Mouse (Mus musculus): ENCODE results near the gene Kcnt2. TPM values are rescaled to one million over a fixed set of nuclear protein-coding genes. Genes with fewer than 3 reads are reported as not detected.

Gene Kcnt2
- total RNA-seq, 4 experiments from 2014 or later, result 0.29 to 0.54 (median 0.37) TPM

DNA sequence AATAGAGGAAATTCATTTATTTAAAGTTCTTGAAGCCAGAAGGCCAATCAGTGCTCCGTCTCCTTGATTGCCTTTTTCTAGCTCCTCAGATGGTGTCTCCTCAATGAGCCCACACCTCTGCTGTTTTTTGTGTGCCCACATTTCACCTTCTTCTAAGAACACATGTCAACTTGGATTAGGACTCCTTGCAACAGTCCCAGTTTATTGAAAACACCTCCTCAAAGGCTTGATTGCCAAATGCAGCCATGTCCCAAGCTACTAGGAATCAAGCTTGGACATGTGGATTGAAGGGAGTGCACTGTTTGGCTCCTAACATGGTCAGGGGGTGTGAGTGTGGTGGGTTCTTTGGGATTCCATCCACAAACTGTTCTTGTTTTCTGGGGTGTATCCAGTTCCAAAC, 245.4 kb downstream of the Kcnt2 start:
- DNase-seq (ENCODE audit: low spot score in 2 of 2), result no peak

DNA sequence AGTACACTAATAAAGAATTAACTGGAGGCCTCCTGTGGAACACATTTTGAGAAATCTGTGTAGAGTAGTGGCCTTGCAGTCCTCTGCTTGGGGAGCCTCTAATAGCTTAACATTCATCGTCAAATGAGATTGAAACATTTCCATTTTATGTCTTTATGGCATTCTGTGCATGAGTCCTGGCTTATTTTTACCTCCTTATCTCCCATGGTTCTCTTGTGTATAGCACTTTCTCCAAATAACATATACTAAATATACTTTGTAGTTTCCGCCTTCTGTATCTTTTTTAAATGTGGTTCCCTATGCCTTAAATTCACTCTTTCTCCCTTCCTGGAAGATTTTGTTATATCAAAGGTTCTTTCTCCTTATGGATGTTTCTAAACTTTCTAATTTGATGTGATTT, 246.3 kb downstream of the Kcnt2 start:
- no peak for DNase-seq (ENCODE audit: low spot score in 2 of 2)

- DNase-seq (ENCODE audit: low spot score in 2 of 2), result no peak
Measured at GRCm38 (mm10) chr1:140513451-140513850, 267.5 kb downstream of the Kcnt2 start.

DNA sequence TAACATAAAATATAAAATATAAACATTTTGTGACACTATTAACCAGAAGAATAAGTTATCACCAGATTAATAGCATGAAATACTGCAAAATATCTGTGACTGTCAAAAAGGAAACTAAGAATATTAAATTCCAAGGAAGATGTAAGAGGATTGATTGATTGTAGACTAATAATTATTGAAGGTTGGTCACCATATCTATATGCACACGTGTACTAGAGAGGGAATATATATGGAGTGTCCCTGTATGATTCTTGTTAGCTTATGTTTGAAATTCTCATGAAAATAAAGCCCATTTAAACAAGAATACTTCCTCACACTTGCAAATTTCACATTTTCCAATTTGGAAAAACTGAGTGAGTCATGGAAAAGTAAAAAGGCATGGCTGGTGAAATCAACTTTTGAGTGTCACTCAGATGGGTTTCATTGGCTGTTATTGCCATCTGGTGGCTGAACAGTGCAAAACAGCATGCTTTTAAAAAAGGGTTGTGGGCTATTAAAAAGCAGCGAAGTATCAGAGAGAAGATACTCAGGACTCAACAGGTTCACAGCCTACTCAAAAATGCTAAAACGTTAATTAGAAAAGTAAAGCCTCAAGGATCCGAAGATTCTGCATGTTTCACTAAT, 285.4 kb downstream of the Kcnt2 start:
- no peak for DNase-seq (ENCODE audit: low spot score in 2 of 2)

DNA sequence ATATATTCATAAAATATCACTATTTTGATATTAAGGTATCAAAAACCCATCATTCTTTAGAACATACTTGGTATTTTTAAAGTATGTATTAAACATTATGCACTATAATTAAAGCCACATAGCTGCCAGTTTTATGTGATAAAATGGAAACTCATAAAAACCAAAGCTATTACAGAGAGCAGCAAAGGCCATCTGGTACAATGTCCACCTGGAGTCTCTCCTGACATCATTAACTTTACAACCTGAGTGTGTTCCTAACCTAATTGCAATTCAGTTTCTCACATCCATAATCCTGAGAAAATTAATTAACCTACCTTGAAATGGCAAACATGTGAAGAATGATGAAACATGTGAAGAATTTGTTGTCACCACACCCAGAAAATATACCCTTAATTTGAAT, 288.9 kb downstream of the Kcnt2 start:
- no peak for DNase-seq (ENCODE audit: low spot score in 2 of 2)

DNA sequence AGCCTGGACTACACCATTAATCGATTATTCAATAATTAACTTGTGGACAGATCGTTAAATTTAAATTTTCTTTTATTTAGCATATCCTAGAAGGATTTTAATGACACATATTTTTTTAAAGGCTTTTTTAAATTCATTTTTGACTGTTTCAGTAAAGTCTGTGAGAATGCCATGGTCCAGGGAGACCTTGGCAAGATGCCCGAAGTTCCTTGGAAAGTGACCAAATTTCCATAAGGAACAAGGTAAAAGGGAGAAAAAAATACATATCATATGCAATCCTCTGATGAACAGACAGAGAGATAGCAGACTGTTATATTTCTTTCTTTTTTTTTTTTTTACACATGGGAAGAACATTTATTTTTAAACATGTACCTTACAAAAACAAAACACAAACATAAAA, 296.1 kb downstream of the Kcnt2 start:
- no peak for DNase-seq (ENCODE audit: low spot score in 2 of 2)

GRCm38 (mm10) chr1:140548711-140549110, 302.8 kb downstream of the Kcnt2 start:
- no peak for DNase-seq (ENCODE audit: low spot score in 2 of 2)

DNA sequence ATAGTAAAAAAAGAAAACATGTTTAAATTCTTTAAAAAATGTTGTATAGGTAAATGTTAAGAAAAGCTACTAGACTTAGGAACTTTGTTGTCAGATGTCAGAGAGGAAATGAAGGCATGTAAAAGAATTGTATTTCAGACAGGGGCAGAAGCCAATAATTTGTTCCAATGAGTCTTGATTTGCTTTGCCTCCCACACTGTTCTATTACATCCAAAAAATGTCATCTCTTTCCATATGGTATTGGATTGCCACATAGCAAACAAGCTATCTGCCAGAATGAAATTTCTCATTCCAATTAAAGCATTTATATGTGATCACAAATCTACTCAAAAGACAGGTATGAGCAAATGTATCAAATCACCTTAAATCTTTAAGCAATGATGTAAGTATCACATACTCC, 314.8 kb downstream of the Kcnt2 start:
- DNase-seq (ENCODE audit: low spot score in 2 of 2), result no peak

DNA sequence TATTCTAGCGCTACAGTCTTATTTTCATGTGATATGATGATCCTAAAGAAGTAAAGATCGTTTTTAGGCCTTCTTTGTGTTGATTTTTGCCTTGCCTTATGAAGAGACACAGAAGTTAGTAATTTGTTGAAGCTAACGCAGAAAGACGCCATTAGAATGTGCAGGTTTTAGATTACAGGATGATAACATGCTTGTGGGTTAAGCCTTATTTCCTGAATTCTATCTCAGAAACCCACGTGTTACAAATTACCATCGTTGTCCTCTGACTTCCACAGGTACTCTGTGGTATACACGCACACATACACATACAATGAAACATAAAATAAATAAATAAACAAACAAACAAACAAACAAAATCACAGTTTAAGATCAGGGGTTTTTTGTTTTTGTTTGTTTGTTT, 326.2 kb downstream of the Kcnt2 start:
- DNase-seq (ENCODE audit: low spot score in 2 of 2), result no peak

DNA sequence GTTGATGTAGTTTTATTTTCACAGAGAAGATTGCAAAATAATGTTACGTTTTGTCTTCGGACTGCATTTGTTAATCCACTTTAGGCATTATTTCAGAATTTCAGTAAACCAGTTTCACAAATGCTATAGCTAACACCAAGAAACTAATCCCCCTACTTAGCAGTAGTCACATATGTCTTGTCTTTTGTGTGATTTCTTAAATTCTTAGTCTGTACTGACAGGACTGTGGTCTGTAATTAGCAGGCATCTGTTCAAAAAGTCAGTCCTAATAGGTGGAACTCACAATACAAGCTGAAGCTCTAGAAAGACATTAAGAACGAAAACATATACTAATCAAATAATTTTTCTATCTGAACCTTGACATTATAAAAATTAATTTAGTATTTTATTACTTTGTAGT, 332.6 kb downstream of the Kcnt2 start:
- no peak for DNase-seq (ENCODE audit: low spot score in 2 of 2)

- DNase-seq (ENCODE audit: low spot score in 2 of 2), result no peak
Measured at GRCm38 (mm10) chr1:140588302-140588701, 342.3 kb downstream of the Kcnt2 start.

DNA sequence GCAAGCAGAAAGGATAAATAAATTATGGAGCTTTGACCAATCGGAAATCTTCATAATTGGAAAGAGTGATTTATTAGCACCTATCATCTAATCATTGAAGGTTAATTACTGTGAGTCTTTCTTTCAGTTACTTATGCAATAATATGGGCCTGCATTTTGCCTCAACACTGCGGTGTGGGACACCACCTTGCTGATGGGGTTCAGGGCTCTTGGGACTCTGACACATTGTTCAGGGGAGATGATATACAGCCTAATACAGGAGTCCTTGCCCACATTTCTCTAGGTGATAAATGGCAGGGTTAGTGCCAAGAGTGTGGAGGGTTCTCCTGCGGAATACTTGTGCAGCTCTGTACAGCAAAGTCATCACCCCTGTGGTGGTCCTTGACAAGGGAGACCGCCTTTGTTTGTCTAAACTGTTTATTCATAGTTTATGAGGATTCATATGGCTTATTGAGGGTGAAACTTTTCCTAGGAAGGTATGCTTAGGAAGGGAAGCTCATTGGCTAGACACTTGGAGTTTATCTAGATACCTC, 362.9 kb downstream of the Kcnt2 start:
- DNase-seq (ENCODE audit: low spot score in 2 of 2), result no peak

- DNase-seq (ENCODE audit: low spot score in 2 of 2), result no peak
Measured at GRCm38 (mm10) chr1:140613101-140613500, 367.1 kb downstream of the Kcnt2 start.

GRCm38 (mm10) chr1:140614840-140615239, 368.9 kb downstream of the Kcnt2 start:
- no peak for DNase-seq (ENCODE audit: low spot score in 2 of 2)

DNA sequence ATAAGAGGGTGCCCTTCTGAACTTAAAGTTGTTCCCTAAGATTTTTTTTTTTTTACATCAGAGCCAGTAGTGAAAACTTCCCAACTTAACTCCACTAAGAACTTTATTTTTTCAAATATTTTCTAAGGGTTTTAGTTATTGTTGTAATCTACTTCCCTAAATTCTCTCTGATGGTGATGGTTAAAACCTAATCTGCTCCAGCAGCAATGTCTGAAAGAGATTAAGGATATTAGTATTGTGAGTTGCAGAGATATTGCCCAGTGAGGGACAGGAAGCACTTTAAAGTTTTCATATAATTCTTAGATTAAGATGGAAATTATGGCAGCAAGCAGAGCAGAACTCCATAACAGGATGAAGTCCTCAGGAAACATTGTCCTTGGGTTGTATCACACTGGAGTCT, 372.2 kb downstream of the Kcnt2 start:
- DNase-seq (ENCODE audit: low spot score in 2 of 2), result no peak

DNA sequence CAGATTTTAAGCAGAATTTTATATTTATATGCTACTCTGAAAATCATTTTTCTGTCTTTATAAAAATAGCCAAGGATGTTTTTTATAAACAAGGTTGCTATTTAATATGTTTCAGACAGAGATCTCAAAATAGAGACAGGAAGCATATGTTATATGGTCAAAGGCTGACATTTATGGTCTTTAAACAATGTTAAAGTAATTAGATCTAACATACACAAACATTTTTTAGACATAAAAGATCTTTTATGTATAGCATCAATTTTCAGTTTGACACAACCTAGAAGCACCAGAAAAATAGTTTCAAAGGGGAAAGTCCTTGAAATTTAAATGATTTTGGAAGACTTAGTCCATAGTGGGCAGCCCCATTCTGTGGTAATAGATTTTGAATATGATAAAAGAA, 379.0 kb downstream of the Kcnt2 start:
- DNase-seq (ENCODE audit: low spot score in 2 of 2), result no peak

DNA sequence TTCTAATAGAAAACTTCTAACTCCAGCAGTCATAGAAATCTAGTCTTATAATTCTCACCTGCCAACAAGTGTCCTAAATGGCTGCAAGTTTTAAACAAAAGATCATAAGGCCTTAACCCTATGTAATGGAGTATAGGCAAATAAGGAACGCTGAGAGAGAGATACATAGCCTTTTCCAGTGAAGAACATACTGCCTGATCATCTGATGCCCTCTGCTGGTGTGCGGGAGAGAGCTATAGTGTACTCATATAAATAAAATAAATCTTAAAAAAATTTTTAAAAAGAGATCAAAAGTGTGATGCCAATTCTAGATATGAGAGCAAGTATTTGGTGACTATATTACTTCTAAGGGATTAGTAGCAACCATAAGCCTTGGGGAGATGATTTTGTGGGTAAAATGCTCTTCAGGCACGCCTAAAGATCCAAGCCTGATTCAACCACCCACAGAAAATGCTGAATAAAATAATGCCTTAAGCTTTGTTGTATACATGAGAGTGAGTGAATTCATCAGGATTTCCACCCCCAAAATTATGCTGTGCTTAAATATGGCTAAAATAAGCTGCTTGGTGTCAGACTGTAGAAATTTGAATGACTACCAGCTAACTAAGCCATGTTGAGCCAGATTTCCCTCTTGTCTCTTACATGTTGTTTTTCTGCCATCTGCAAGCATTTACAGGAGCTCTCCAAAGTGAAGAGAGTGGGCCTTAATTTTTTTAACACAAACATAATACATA, 413.8 kb downstream of the Kcnt2 start:
- no peak for DNase-seq (ENCODE audit: low spot score in 2 of 2)

- DNase-seq (ENCODE audit: low spot score in 2 of 2), result no peak
Measured at GRCm38 (mm10) chr1:140660751-140661403, 414.9 kb downstream of the Kcnt2 start.

DNA sequence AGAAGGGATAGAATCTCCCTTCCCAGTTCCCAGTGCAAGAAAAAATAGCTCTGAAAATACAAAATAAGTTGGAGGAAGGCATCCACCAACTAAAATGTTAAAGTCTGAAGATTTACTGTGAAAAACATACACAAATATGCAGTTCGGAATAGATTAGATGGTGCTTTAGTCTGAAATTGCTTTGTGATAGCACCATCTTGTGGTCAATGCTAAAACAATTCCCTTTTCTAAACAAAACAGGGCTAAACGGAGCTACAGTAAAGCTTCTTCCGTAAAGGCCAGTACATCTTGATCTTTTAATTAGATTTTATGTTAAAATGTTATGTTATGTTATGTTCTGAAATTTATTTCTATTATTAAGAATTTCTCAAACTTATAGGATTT, 415.4 kb downstream of the Kcnt2 start:
- no peak for DNase-seq (ENCODE audit: low spot score in 2 of 2)
